Mouse (Mus musculus): ENCODE measurements at regions not wholly inside any gene's neighbourhood (a gene's known extent, or its start where the extent isn't known, plus 50 kb on each side); places are given as distances from the start of the nearest gene placed in this dataset.

DNA sequence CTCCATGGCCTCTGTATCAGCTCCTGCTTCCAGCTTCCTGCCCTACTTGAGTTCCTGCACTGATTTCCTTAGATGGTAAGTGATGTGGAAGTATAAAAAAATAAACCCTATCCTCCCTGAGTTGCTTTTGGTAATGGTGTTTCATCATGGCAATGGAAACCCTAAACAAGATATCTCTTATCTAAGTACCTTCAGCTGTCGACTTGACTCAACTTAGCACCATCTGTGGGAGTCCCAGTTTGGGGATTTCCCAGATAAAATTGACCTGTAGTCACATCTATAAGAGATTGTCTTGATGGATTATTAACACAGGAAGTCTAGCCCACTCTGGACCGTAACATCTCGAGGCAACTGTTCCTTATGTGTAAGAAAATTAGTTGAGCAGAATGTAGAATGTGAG is 570.2 kb upstream of the Gm10306 start:
- no peak for DNase-seq

DNA sequence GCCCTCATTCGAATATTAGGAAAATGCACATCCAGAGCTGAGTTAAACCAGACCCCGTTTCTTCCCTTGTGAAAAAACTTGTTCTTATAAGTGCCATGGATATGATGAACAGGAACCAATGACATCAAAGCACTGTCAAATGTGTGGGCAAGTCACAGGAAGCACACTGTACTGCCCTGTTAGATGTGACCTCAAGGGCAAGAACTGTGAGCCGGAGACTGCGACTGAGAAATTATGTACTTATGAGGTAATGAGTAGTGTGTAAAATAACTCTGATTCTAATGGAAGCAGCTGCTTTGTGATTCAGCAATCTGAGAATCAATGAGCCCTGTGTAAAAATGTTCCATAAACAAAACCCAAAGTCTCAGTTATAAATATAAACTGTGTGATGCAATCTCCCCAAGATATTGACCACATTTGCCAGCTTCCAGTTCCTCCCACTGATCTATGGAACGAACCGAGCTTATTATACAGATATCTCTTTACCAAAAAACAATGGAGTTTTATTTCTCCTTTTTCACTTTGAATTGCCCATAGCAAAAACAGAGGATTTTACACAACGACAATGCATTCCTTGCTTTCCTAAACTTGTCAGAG is 566.0 kb upstream of the Gm10306 start:
- no peak for DNase-seq

DNA sequence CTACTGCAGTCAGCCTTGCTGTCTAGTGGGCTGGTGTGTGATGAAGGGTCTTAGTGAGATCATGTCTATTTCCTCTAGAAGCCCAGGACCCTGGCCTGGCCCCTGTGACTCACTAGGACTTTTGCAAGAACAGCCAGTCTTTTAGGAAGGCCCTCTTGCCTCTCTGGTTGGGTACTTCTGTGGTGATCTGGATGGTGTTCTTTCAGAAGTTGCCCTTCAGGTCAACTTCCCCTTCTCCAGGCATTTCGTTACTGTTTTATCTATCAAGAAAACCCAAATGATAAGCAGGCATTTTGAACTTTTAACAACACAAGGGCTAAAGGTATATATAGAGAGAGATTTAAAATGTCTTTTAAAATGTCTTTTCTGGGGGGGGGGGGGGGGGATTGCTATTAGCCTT is 550.5 kb upstream of the Gm10306 start:
- no peak for DNase-seq

DNA sequence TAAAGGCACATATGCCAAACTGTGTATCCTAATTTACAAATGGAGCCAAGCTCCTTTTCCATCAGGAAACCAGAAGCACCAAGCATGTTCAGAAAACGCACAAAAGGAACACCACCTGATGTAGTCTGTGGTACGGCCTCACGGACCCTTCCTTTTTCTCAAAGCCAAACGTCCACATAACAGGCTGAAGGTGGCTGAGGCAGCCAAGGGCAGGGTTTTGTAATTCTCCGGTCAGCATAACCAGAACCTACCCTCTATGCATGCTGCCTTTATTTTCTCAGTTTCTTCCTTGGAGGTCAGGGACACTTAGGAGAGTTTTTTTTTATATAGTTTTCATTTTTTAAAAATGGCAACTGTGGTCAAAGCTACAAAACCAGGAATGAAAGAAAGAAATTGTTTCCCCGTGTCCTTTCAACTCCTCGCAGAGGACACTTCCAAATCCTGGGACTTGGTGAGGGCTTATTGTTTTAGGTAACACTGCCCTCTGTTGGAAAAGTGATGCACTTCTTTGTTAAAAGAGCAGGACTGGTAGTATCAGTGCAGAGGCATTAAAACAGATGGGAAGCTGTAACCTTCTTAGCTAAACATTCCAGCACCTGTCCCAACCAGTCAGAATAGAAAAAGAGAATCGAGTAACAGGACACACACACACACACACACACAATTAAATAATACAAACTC is 549.1 kb upstream of the Gm10306 start:
- peak; percentile 5 to 22 for DNase-seq

- DNase-seq: no peak
Measured at GRCm38 (mm10) chr4:94015713-94016112, 540.6 kb upstream of the Gm10306 start.

DNA sequence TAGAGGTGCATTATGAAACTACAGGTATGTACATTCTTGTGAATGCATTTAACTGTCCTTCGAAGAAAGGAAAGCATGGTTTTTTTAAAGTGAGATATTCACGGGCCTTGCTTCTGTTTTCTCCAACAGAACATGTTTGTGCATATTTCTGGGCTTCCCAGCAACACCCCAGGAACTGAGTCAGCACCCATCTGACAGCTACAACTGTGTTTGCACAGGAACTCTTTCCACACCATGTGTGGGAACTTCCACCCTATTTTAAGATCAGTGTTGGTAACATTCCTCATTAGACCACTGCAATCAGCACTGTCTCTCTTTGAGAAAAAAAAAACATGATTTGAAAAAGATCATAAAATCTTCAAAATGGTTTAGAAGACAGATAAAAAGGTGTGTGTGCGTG is 538.6 kb upstream of the Gm10306 start:
- DNase-seq: no peak

GRCm38 (mm10) chr4:94049629-94050310 is 506.6 kb upstream of the Gm10306 start:
- DNase-seq: peak in 1 of 2 experiments; percentile 4

- DNase-seq: no peak
Measured at GRCm38 (mm10) chr4:94052249-94053162, 503.8 kb upstream of the Gm10306 start.

DNA sequence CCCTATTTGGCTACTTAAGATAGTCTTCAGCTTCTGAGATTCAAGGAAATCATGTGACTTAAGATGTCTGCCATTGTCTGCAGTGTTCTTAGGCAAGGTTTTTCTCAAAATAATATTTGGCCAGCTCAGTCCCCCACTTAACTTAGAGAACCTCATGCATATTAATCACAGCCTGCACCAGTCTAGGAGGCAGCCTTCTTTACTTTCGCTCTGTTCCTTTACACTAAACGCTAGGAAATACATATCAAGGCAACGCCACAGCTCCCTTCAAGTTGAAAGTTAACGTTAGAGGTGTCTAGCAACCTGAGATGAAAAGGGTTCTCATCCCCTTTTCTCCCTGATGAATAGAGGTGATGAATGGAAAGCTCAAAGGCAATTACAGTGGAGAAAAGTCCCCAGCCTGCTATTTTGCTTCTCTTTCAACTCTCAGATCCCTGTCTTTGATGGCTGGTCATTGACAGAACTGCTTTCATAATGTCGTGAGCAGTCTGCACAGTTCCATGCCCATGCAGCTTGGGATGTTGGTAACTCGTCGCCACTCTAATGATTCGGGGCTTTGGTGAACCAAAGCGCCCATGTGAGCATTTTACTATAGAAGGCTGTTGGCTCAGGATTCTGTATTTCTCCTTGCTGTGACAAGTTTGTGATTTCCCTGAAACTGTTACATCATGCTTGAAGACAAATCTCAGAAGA is 483.0 kb upstream of the Gm10306 start:
- DNase-seq: no peak

DNA sequence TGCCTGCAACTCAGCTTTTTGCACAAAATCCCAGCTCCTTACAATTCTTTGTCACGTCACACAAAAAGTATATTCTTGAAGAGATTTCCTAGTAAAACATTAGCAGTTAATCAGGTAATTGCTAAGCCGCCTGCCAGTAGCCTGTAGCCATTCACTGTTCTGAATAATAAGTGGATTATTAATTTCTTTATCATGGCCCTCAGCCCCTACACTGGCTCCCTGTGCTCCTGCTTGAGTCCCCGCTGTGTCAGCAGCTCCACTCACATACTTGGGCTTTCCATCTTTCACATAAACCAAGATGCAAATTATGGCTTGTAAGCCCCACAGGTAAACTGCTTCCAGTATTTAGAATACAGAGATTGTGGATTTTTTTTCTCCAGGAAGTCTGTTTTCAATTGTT is 473.5 kb upstream of the Gm10306 start:
- no peak for DNase-seq

- no peak for DNase-seq
Measured at GRCm38 (mm10) chr4:94094379-94094778, 462.0 kb upstream of the Gm10306 start.

DNA sequence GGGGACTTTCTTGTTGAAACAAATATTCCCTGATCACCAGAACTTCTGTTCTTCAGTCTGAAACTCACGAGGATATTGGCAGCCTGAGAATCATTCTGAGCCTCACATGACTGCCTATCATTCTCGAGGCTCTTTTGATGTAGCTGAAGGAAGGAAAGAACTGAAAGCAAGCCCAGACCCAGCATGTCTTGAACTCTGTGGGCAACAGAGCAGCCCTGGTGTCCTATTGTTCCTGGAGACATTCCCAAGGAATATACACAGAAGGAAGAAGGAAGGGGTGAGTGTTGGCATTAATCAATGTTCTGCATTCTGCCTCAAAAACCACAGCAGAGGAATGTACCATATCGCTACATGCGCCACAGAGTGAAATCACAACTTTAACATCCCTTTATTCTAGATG is 449.4 kb upstream of the Gm10306 start:
- no peak for DNase-seq

- no peak for DNase-seq
Measured at GRCm38 (mm10) chr4:94116881-94117280, 439.5 kb upstream of the Gm10306 start.

DNA sequence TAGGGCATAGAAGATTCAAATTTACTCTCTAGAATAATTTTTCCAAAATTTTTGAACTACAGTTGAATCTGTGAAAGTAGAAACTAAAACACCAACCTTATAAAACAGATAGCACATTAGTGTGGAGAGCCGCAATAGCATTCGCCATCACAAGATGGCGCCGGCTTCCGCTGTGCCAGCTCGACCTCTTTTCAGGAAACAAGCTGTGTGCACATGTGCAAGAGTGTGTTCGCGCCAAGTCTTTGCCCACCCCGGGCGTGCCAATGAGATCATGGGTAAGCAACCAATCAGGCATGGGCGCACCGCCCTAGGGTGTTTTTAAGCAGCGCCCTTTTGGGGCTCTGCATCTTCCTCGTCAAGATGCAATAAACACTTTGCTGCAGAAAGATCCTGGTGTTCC is 432.2 kb upstream of the Gm10306 start:
- DNase-seq: no peak

GRCm38 (mm10) chr4:94137921-94138320 is 418.4 kb upstream of the Gm10306 start:
- no peak for DNase-seq

GRCm38 (mm10) chr4:94144901-94145801 is 411.2 kb upstream of the Gm10306 start:
- DNase-seq: no peak

- no peak for DNase-seq
Measured at GRCm38 (mm10) chr4:94147964-94148533, 408.3 kb upstream of the Gm10306 start.

GRCm38 (mm10) chr4:94149056-94149455 is 407.3 kb upstream of the Gm10306 start:
- no peak for DNase-seq

DNA sequence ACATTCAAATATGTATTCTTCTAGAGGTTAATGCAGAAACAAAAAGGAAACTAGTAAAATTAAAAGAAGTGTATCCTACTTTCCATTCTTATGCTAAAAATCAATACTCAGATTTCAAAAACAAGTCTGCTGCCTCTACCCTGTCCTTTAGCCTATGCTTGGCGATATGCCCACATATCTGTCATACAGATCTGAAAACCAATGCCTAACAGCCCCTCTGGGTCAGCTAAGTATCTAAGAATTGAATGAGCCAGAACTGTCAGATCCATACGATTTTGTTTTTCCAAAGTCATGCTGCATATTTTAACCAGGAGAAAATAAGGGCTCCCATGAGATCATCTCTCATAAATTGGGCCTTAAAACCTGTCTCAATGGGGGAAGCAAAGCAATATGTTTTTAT is 395.7 kb upstream of the Gm10306 start:
- no peak for DNase-seq

GRCm38 (mm10) chr4:94173096-94173495 is 383.2 kb upstream of the Gm10306 start:
- DNase-seq: no peak

DNA sequence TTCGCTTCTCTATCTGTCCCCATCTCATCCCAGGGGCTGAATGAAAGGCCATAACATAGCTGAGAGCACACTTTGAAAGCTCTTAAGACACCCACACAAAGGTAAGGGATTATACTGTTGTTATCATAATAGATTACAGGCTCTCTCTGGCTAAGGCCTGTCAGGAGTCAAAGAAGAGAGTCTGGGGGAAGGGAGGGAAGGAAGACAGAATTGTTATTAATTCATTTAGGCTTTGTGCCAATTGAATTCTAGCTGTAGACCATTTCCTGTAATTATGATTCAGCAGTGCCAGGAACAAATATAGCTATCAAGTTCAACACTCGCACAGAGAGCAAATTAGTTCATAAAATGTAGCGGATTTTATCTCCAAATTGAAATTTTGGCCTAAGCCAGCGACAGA is 369.3 kb upstream of the Gm10306 start:
- no peak for DNase-seq

All from heart, adult 18-20 months (tissue).